Mouse (Mus musculus): ENCODE results near the gene Olfr469.
"Not testable (repeated sequence)": the region's sequence is repeated elsewhere in the genome, so short reads cannot be mapped to it uniquely, and the experiment has no call there.

DNA sequence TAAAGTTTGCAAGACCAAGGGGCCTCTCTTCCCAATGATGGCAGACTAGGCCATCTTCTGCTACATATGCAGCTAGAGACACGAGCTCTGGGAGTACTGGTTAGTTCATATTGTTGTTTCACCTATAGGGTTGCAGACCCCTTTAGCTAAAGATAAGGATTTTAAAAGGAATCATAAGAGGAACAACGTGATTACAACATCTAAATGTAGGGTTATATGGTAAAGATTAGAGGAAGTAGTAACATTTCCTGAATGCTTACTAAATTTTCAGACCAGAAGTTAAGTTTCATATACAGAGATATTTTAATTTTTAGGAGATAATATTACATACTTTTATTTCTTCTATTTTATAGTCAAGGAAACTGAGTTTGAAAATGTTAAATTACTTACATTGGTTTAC lies 1.5 kb downstream of the Olfr469 start:
- TF ChIP-seq POLR2A (IDR thresholded peaks at IDR 0.05; ENCODE audit: low read depth, low read length); CTCF (IDR thresholded peaks at IDR 0.05; ENCODE audit: extremely low read depth, insufficient read depth, insufficient read length, insufficient replicate concordance): not testable (repeated sequence)

All from spleen, adult 2 months (tissue).